Mouse (Mus musculus) heart, postnatal 10 days (tissue): ENCODE measurements around the gene Faf1. TPM values are rescaled to one million over a fixed set of nuclear protein-coding genes. Genes with fewer than 3 reads are reported as not detected.
A peak's percentile ranks its signal among the peaks of the same experiment; 100 is the strongest.

ENCODE experiments used
- DNase-seq, 2 experiments: peaks; one replicate each; pipeline ENCODE4 v3.0.0; 2021
- intact Hi-C: fragments of 180-260 bp; cut with DNase I; formaldehyde crosslinking; loops from one replicate; pipeline ENCODE4 v1.15.1; 2025
- total RNA-seq, 2 experiments: library from RNA; stranded (reverse); gene quantifications; 2 replicates each; pipeline ENCODE4 v1.2.3; 2021

Gene Faf1
- total RNA-seq, 2 experiments from 2014 or later = 31.4 to 33.2 TPM

- no peak for DNase-seq
- intact Hi-C loops = no loop called here
These were observed 86.5 kb downstream of the Faf1 start for GRCm38 (mm10) chr4:109762768-109763501.

DNA sequence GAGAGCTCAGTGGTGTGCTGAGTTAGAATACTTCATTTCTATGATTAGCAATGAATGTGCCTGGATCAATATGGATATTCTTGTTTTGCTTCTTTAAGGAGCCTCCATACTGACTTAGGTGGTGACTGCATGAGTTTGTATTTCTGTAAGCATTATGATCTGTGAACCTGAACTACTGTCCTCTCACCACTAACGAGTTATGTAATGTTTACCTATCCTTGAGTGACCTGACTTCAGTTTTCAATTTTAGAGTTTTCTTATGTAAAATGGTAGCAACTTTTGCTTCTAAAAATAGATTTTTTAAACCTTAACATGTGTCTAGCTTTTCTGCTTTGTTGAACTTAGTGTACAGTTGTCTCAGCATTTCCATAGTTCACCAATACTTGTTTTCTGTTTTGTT lies 92.7 kb downstream of the Faf1 start:
- DNase-seq = no peak
- intact Hi-C loops = no loop called here

DNA sequence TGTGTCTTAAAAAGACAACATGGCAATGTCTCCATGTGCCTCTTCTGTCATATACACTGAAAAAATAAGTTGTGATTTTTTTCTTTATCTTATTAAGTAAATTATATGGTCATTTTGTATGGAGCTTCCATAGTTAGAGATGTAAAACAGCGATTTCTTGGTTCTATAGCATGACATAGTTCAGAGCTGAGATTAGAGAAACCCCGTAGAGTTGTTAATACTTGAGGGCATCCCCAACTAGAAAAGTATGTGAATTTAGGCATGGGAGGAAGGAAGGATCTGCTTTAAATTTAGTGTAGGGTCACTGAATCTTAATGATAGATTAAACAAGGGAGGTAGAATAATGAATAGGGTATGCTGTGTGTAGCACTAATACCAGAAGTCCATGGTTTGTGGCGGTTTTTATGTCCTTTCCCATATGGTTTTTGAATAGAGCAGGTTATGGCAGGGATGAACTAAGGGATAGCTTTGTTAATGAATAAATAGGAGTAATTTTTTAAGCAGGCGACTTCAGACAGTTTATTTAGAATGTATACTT lies 106.3 kb downstream of the Faf1 start:
- intact Hi-C loops = no loop called here
- no peak for DNase-seq

- no peak for DNase-seq
- intact Hi-C loops = no loop called here
These were observed 113.1 kb downstream of the Faf1 start for GRCm38 (mm10) chr4:109789347-109790001.

DNA sequence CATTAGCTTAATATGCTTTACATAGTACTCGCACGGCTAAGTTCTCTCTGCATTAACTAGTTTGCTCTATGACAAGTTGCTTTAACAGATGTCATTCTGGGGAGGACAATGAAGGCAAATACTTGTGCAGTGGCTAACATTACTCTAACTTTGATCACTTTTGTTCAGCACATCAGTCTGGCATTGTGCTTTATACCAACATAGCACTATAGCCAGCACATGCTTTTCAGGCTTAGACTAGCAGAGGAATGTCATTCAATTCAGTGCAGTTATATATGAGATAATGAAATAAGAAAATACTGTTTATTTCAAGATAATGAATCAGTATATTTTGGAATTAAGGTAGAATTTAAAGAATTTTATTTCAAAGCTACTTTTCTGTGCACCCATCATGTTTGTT lies 115.9 kb downstream of the Faf1 start:
- intact Hi-C loops = no loop called here
- no peak for DNase-seq

GRCm38 (mm10) chr4:109793072-109793471 lies 116.7 kb downstream of the Faf1 start:
- intact Hi-C loops = no loop called here
- DNase-seq = no peak

GRCm38 (mm10) chr4:109797511-109798182 lies 121.3 kb downstream of the Faf1 start:
- intact Hi-C loops = no loop called here
- DNase-seq = no peak

DNA sequence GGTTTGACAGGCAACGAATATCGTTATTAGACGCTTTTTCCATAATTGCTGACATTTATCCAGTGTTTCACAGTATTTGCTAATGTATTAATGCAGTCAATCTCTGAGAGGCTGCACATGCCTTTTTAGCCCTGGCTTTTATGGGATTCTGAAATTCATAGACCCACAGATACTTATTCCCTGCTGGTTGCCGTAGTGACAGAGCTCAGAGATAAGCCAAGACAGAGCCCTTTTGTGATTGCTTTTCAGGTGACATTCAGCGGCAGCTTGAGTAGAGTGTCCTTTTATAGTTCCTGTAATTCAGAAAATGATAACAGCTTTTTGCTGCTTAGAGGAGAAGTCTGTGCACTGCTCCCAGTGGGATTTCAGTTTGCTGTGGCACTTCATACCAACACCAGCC lies 130.0 kb downstream of the Faf1 start:
- DNase-seq = no peak
- intact Hi-C loops = no loop called here

DNA sequence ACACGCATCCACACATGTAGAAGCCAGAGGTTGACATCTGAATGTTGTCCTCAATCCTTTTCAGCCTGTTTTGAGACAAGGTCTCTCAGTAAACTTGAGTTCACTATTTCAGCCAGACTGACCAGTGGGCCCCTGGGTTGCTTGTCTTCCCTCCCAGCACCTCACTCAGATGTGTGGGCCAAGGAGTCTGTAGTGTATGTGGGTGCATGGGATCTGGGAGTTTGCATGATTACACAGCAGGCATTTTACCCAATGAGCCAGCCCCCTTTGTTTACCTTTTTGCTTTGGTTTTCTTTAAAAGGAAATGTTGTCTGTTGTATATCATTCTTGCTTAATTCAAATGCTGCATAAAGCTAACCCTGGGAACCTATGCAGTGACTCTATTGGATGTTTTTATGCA lies 138.8 kb downstream of the Faf1 start:
- intact Hi-C loops = no loop called here
- DNase-seq = no peak

DNA sequence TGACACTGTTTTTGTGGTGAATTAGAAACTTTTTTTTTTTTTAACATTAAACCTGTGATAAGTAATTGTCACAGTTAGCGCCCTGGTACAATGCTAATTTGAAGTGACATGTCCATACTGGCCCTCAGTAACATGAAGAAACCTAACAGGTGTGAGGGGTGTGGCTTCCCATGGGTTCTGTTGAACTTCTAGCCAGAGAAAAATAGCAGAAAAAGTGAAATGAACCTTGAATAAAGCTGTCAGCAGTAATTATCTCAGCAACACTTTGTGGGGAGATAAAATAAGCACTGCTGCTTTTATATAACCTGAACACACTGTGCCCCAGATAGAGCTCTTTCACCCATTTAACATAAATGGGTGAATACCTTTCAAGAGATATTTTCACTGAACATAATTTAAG lies 139.2 kb downstream of the Faf1 start:
- no peak for DNase-seq
- intact Hi-C loops = no loop called here

DNA sequence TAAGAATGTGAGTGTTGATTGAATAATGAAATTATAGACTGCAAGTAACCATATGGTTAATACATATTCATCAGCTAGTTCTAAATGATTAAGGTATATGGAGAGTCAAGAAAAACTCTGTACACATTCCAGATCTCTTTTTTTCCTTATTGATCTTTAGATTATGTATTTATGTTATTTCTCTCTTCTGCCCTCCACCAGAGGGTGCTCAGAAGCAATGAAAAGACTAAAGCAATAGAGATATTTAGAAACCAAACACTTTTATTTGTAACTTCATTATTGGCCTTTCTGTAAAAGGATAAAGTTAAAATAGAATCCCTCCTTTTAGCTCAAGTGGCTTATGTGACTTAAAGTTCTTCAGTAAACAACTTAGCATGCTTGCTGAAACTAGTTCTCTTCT lies 143.1 kb downstream of the Faf1 start:
- DNase-seq = no peak
- intact Hi-C loops = no loop called here

DNA sequence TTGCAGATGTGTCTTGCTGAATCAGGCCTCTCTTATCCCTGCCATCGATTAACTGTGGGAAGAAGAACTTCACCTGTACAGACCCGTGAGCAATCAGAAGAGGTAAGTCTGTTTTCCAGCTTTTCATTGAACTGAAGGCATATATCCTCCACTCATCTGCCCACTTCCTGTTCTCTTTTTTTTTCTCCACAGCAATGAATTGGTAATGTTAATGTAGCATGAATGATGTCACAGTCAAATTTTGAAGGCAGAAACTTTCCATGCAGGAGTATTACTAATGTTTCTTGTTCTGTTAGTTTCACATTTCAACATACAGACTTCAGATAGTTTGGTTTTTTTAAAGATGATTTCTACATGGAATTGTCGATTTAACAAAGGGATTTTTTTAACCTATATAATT lies 153.4 kb downstream of the Faf1 start:
- DNase-seq = no peak
- intact Hi-C loops = no loop called here

DNA sequence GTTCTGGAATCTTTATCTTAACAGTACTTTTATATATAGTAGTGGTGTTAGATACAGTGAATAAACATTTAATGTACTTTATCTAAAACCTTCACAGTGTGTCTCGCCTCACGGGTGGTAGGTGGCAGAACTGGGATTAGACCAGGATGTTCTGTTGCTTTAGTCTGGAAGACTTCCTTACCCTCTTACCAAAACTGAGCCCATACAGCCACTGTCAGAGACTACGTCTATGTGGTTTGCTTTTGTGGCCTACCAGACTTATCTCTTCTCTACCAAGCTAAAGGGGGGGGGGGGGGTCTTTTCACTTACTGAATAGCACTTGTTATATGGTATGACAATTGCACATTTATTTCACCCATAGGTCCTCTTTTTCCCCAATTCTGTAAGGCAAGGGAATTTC lies 181.5 kb downstream of the Faf1 start:
- DNase-seq = no peak
- intact Hi-C loops = no loop called here

GRCm38 (mm10) chr4:109858571-109859392 lies 182.4 kb downstream of the Faf1 start:
- intact Hi-C loops = no loop called here
- DNase-seq = no peak

GRCm38 (mm10) chr4:109859401-109859800 lies 183.0 kb downstream of the Faf1 start:
- intact Hi-C loops = no loop called here

DNA sequence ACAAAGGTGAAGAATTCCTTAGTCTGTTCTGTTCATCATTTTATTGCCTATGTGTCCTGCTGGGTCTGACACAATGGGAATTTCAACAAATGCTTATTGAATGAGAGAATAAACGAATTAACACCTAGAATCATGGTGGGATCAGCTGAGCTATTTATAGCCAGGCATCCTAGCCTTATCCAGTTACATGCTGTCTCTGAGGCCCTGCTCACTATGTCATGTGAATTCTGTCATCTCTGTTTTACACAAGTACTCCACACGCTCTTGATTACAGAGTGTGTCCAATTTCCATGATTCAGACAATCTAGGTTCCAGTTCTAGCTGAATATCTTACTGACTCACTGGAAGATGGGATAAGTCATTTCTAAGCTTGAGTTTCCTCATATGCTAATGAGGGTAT lies 183.9 kb downstream of the Faf1 start:
- DNase-seq = peak; percentile 5 to 11
- intact Hi-C loops = no loop called here

More at GRCm38 (mm10) chr4:109859401-109859800, 183.0 kb downstream of the Faf1 start:
- DNase-seq = no peak

- intact Hi-C loops = no loop called here
- DNase-seq = no peak
These were observed 185.9 kb downstream of the Faf1 start for GRCm38 (mm10) chr4:109862271-109862670.

DNA sequence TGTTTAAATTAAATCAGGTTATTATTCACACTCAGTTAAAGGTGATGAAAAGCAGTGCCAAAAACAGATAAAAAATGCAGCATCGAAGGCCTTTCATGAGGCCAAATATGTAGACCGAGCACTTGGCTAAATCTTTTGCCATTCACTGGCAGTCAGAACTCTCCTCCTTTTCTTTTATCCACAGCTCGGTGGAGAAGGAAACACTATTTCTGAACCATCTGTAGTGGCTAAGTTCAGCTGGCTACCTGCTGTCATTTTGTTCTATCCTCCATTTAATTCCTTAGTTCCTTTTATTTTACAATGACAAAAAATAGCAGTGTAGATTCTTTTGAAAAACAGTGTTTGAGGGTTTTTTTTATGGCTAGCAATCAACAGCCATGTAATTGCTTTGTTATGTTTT lies 186.6 kb downstream of the Faf1 start:
- intact Hi-C loops = no loop called here

GRCm38 (mm10) chr4:109868897-109869484 lies 192.6 kb downstream of the Faf1 start:
- no peak for DNase-seq
- intact Hi-C loops = no loop called here

More for the DNA sequence above, 186.6 kb downstream of the Faf1 start:
- DNase-seq = no peak

- intact Hi-C loops = no loop called here
- no peak for DNase-seq
These were observed 207.9 kb downstream of the Faf1 start for GRCm38 (mm10) chr4:109884333-109884732.
